Mouse (Mus musculus): ENCODE measurements at regions not wholly inside any gene's neighbourhood (a gene's known extent, or its start where the extent isn't known, plus 50 kb on each side); places are given as distances from the start of the nearest gene placed in this dataset.

DNA sequence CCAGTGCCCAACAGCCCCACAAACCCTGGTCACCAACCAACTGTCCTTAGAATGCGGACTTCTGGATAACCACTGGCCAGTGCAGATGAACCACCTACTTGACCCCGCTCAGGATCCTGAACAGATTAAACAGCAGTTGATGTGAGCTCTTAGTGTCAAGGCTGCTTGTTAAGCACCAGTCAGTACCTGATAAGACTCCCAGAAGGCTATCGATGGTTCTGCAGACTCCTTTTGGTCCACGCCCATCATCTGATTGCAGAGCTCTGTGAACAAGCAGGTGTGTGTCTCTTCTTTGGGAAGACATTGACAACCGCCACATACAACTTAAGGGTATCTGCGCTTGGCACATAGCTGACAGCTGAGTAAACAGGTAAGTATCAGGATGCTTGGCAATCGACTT, 348.0 kb downstream of the Sox9 start:
- no peak for TF ChIP-seq TCF12 (IDR thresholded peaks at IDR 0.05; ENCODE audit: insufficient read depth, poor library complexity, severe bottlenecking)
- no peak for TF ChIP-seq SRF (IDR thresholded peaks at IDR 0.05; ENCODE audit: control insufficient read depth, insufficient read length, low read depth)
- no peak for TF ChIP-seq TCF3 (IDR thresholded peaks at IDR 0.05; ENCODE audit: insufficient read length, low read depth)
- no peak for TF ChIP-seq MAX (IDR thresholded peaks at IDR 0.05; ENCODE audit: low read depth)
- Histone ChIP-seq H3ac (ENCODE audit: control insufficient read depth, insufficient read length) (no peak overlapping the region), H3K4me2 (ENCODE audit: low read depth) (no peak overlapping the region), H3K79me2 (ENCODE audit: control insufficient read depth, insufficient read depth) (no peaks in the 10 kb centered on the region), H3K36me3 (ENCODE audit: control insufficient read depth, insufficient read depth) (no peaks in the 10 kb centered on the region), H3K27me3 (ENCODE audit: control insufficient read depth, insufficient read depth, insufficient read length) (no peaks in the 10 kb centered on the region), H3K4me3 (no peak overlapping the region)

DNA sequence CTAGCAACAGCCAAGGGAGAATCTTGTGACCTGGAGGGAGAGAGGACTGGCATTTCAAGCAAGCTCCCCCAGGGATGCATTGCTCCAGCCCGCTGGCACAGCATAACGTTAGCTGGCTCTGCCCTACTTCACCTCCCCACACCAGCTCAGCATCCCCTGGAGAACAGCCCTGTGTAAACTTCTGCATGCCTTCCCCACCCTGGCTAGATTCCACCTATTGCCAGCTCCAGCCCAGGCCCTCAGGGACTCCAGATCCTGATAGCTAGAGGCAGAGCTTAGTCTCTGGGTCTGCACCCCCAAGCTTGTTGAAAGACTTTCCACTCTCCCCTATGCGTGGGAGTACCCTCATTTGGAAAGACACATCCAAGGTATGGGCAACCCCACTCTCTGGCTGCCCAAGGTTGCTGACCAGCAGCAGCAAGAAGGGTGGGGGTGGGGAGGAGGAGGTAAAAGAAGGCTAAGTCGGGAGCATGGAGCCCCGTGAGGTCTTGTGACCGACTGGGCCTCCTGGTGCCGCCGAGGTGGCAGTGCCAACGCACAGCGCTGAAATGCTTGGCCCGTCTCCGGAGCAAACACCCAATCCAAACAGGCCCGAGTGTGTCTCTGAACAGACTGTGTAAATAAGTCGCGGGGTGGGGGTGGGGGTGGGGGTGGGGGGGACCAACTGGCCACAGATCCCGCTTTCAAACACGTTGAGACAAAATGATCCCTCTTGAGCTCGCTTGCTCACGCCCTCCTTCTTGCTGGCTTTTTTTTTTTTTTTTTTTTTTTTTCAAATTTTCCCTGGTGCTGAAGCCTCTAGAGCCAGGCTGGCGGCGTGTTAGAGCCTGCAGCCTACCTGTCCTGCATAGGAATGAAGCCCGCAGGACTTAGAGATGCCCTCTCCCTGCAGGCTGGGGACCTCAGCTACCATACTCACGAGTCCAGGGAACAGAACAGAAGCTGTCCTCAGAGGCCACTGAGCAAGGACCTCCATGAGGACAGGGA, 350.3 kb downstream of the Sox9 start:
- TF ChIP-seq TCF3 (IDR thresholded peaks at IDR 0.05; ENCODE audit: insufficient read length, low read depth) (no peak), E2F4 (IDR thresholded peaks at IDR 0.05; ENCODE audit: insufficient read depth) (no peak), USF1 (IDR thresholded peaks at IDR 0.05; ENCODE audit: low read depth) (no peak), SRF (IDR thresholded peaks at IDR 0.05; ENCODE audit: control insufficient read depth, insufficient read length, low read depth) (no peak), POLR2AphosphoS2 (IDR thresholded peaks at IDR 0.05; ENCODE audit: insufficient read length, low read depth) (no peak), TCF12 (IDR thresholded peaks at IDR 0.05; ENCODE audit: insufficient read depth, poor library complexity, severe bottlenecking) (no peak), REST (IDR thresholded peaks at IDR 0.05; ENCODE audit: insufficient read depth, insufficient read length) (no peak), MYOD1 (IDR thresholded peaks at IDR 0.05; ENCODE audit: control insufficient read depth in 1 of 3, insufficient read length in 2 of 3, low read depth in 2 of 3) (no peak), MAX (IDR thresholded peaks at IDR 0.05; ENCODE audit: low read depth) (no peak), POLR2A (IDR thresholded peaks at IDR 0.05; ENCODE audit: insufficient read length, low read depth) (no peak), CEBPB (IDR thresholded peaks at IDR 0.05; ENCODE audit: insufficient read depth, poor library complexity, severe bottlenecking) (no peak)
- H3K4me3 ChIP-seq: no peak overlapping the region
- no peak overlapping the region for H3K4me2 ChIP-seq (ENCODE audit: low read depth)
- H3K36me3 ChIP-seq (ENCODE audit: control insufficient read depth, insufficient read depth): no peaks in the 10 kb centered on the region
- H3ac ChIP-seq (ENCODE audit: control insufficient read depth, insufficient read length): no peak overlapping the region
- H3K27me3 ChIP-seq (ENCODE audit: control insufficient read depth, insufficient read depth, insufficient read length): no peaks in the 10 kb centered on the region
- no peaks in the 10 kb centered on the region for H3K79me2 ChIP-seq (ENCODE audit: control insufficient read depth, insufficient read depth)

DNA sequence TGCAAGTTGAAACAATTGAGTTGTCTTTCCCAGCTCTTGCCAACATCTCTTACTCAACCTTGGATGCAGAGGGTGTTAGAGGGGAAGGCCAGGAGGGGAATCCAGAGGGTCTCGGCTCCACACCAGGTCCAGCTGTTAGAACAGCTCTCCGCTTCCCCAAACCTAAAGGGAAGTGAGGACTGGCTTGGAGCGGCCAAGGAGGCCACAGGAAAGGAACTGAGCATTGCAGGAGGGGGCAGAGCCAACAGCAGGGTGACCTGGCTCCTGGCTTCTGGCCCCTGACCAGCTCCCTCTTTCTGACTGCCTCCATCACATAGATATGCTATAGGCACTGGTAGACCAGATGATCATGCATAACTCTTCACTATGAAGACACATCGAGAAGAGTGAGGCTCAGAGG, 351.4 kb downstream of the Sox9 start:
- H3ac ChIP-seq (ENCODE audit: control insufficient read depth, insufficient read length): no peak overlapping the region
- no peak overlapping the region for H3K4me3 ChIP-seq
- no peak overlapping the region for H3K4me2 ChIP-seq (ENCODE audit: low read depth)
- no peaks in the 10 kb centered on the region for H3K36me3 ChIP-seq (ENCODE audit: control insufficient read depth, insufficient read depth)
- no peaks in the 10 kb centered on the region for H3K27me3 ChIP-seq (ENCODE audit: control insufficient read depth, insufficient read depth, insufficient read length)
- H3K79me2 ChIP-seq (ENCODE audit: control insufficient read depth, insufficient read depth): no peaks in the 10 kb centered on the region
- TF ChIP-seq USF1 (IDR thresholded peaks at IDR 0.05; ENCODE audit: low read depth): no peak
- TF ChIP-seq MYOG (IDR thresholded peaks at IDR 0.05; ENCODE audit: control insufficient read depth in 1 of 3, insufficient read depth in 1 of 3, insufficient read length in 2 of 3, low read depth in 2 of 3): no peak
- TF ChIP-seq TCF3 (IDR thresholded peaks at IDR 0.05; ENCODE audit: insufficient read length, low read depth): no peak

DNA sequence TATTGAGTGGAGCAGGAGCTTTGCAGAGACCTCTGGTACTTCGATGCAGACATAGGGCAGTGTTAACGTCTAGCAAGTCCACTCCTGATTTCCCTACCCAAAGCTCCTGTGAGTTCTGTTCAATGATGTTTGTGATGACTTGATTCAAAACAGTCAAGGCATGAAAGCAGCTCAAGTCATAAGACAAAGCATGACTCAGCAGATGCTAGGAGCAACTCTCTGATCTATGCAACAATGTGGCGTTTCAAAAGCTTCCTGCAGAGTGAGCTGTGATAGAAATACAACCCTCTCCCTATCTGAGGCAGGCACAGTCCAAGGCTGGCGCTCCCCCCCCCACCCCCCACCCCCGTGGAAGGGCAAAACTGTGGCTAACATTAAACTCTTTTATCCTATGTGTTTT, 353.2 kb downstream of the Sox9 start:
- Histone ChIP-seq H3K4me3 (no peak overlapping the region), H3K27me3 (ENCODE audit: control insufficient read depth, insufficient read depth, insufficient read length) (no peaks in the 10 kb centered on the region), H3ac (ENCODE audit: control insufficient read depth, insufficient read length) (no peak overlapping the region)

DNA sequence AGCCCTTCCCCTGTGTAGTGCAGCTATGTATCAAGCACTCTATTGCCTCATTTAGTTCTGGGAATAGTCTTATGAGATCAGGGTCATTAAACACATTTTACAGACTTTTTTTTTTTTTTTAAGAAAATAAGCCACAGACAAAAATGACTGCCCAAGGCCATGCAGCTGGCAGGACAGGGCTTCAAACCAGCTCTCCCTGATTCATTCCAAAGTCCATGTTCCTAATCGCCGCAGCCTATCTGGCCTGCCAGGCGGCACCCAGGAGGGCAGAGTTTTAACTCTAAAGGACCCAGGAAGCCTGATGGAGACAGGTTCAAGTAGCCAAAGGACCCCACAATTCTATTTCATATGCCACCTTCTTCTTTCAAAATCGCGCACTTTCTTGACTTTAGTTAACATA, 356.4 kb downstream of the Sox9 start:
- H3K4me3 ChIP-seq: no peak overlapping the region
- TF ChIP-seq REST (IDR thresholded peaks at IDR 0.05; ENCODE audit: insufficient read depth, insufficient read length) (no peak), TCF3 (IDR thresholded peaks at IDR 0.05; ENCODE audit: insufficient read length, low read depth) (no peak), POLR2A (IDR thresholded peaks at IDR 0.05; ENCODE audit: insufficient read length, low read depth) (no peak), USF1 (IDR thresholded peaks at IDR 0.05; ENCODE audit: low read depth) (no peak), POLR2AphosphoS2 (IDR thresholded peaks at IDR 0.05; ENCODE audit: insufficient read length, low read depth) (no peak), SRF (IDR thresholded peaks at IDR 0.05; ENCODE audit: control insufficient read depth, insufficient read length, low read depth) (no peak), CEBPB (IDR thresholded peaks at IDR 0.05; ENCODE audit: insufficient read depth, poor library complexity, severe bottlenecking) (no peak), MYOD1 (IDR thresholded peaks at IDR 0.05; ENCODE audit: control insufficient read depth in 1 of 3, insufficient read length in 2 of 3, low read depth in 2 of 3) (no peak), MYOG (IDR thresholded peaks at IDR 0.05; ENCODE audit: control insufficient read depth in 1 of 3, insufficient read depth in 1 of 3, insufficient read length in 2 of 3, low read depth in 2 of 3) (no peak), E2F4 (IDR thresholded peaks at IDR 0.05; ENCODE audit: insufficient read depth) (no peak), TCF12 (IDR thresholded peaks at IDR 0.05; ENCODE audit: insufficient read depth, poor library complexity, severe bottlenecking) (no peak), MAX (IDR thresholded peaks at IDR 0.05; ENCODE audit: low read depth) (no peak)
- H3ac ChIP-seq (ENCODE audit: control insufficient read depth, insufficient read length): no peak overlapping the region
- no peak overlapping the region for H3K4me2 ChIP-seq (ENCODE audit: low read depth)
- H3K36me3 ChIP-seq (ENCODE audit: control insufficient read depth, insufficient read depth): no peaks in the 10 kb centered on the region
- no peaks in the 10 kb centered on the region for H3K79me2 ChIP-seq (ENCODE audit: control insufficient read depth, insufficient read depth)
- no peaks in the 10 kb centered on the region for H3K27me3 ChIP-seq (ENCODE audit: control insufficient read depth, insufficient read depth, insufficient read length)

More for the DNA sequence above, 353.2 kb downstream of the Sox9 start:
- H3K36me3 ChIP-seq (ENCODE audit: control insufficient read depth, insufficient read depth): no peaks in the 10 kb centered on the region
- H3K79me2 ChIP-seq (ENCODE audit: control insufficient read depth, insufficient read depth): no peaks in the 10 kb centered on the region
- H3K4me2 ChIP-seq (ENCODE audit: low read depth): no peak overlapping the region
- no peak for TF ChIP-seq MAX (IDR thresholded peaks at IDR 0.05; ENCODE audit: low read depth)

Data from myocyte (in vitro differentiated cells).